Mouse (Mus musculus): ENCODE measurements around the gene Gls2. TPM values are rescaled to one million over a fixed set of nuclear protein-coding genes. Genes with fewer than 3 reads are reported as not detected.

Gls2 gene
- 1 to 10 TPM; 3.1 to 3.2 TPM for polyA plus RNA-seq (2012; fragmentation: generic; extraction: Trizol)

GRCm38 (mm10) chr10:128194024-128194550 lies at the start of gene Gls2:
TSS of gene Gls2 (plus strand) at chr10:128194457.

GRCm38 (mm10) chr10:128179989-128180388 lies 14.3 kb upstream of the Gls2 start, which contains the start of gene Rbms2:
TSS of gene Rbms2 (minus strand) at chr10:128180297.

DNA sequence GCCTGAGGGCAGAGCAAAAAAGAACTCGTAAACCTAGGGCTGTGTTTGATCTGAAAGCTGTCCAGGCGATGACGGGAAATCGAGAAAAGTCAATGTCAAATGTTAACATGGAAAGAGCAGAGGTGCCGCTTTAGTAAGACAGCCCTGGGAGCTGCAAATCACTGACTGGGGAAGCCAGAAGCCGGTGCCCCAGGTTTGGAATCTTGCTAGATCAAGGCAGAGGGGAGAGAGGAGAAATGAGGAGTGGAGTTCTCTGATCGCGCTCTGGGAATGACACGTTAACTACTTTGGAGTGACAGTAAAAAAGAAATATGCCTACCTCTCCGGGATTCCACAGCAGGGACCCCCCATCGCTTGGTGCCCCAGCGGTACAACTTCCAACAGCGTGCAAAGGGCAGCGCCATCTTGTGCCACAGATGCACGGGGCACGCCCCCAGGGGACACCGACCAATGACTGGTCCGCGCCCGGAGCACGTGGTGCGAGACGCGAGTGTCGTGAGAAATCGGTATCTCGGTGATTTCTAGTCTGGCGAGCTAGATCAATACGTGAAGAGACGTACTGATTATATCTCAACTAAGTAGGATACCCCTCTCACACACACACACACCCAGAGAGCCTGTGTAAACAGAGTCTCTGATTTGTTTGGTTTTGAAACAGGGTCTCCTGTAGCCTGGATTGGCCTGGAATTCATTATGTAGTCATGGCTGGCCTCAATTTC lies 17.3 kb downstream of the Gls2 start, which contains the start of gene Spryd4:
Gene Spryd4, minus strand, starts transcription at position 418 of the 719 bp plus-strand sequence.

DNA sequence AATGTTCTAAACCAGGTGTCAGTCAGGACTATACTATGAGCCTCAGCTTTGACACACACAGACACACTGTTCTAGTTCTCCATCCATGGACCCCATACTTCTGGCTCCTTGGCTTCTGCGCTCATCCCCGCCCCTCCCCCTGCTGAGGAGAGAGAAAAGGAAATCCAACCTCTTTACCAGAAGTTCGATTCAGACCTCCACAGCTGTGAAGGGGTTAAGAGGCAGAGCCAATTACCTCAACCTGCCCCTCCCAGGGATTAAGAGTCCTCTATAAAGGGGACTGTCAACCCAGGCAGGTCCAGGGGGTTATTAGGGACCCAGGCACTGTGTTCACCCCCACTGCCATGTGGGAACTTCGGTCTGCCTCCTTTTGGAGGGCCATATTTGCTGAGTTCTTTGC lies 31.3 kb downstream of the Gls2 start, which contains the start of gene Mip:
Gene Mip, plus strand, starts transcription at position 301 of the 400 bp plus-strand sequence.

DNA sequence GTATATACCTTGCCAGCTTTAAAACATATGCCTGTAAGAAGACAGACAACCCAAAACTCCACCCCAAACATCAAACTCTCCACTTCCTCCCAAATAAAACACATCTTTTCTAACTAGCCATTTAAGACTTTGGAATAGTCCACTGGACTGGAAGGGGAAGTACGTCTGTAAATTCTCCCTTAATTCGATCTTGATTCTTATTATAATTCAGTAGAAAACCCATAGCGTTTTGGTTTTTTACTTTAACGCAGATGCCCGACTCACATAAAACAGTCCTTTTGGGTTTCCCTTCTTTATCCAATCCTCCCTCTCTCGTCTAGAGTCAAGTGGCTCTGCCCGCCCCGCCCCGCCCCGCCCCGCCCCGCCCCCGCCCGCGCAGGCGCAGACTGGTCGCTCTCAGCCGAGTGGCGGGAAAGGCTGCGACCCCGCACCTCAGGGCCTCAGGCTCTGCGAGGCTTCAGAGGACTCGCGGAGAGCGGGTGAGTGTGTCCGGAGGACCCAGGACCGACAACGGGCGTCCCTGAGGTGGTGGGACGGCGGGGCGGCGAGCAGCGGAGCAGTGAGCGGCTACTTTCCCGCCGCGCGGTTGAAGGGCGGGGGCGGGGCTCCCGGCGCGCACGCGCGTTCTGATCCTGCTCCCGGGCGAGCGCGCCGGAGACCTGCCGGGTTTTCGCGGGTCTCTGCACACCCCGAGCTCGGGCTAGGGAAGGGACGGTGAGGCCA lies 37.6 kb downstream of the Gls2 start, which contains the start of gene Timeless:
Gene Timeless, plus strand, starts transcription at position 369 of the 723 bp plus-strand sequence.

DNA sequence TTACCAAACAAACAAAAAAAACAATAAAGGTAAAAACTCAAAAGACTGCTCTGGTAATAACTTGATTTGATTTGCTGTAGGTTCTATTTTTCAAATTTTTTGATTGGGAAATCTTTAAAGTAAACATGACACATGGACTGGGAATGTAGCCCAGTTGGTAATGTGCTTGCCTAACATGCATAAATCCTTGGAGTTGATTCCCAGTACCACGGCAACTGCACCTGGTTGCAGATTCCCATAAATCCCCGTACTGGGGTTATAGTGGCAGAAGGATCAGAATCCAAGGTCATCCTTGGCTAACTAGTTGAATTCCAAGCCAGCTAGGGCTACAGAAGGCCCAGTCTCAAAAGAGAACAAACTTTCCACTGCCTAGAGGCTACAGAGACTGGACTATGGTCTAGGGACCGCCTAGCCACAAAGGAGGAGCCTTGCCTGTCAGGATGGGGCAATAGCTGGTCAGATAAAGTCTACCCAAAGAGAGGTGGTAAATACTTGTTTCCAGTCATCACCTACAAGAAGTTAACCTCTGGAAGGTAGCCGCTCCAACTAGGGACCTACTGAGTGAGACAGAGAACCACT lies 59.5 kb downstream of the Gls2 start, which contains the start of gene Apon:
Gene Apon, plus strand, starts transcription at position 420 of the 579 bp plus-strand sequence.

Other genes with a start within 250 kb of the Gls2 start
- not detected for gene Hsd17b6, start 186.8 kb upstream of the Gls2 start, polyA plus RNA-seq (2012; fragmentation: generic; extraction: Trizol)
- 10 to 100 TPM in 1 of 2 experiments, 1 to 10 TPM in 1; 6.8 to 30.2 TPM for gene Prim1, start 179.3 kb upstream of the Gls2 start, polyA plus RNA-seq (2012; fragmentation: generic; extraction: Trizol)
- gene Naca, start 158.9 kb upstream of the Gls2 start, polyA plus RNA-seq (2012; fragmentation: generic; extraction: Trizol) = 100 to 1,000 TPM; 209 to 827 TPM
- 10 to 100 TPM; 17.0 to 55.7 TPM for gene Ptges3, start 135.5 kb upstream of the Gls2 start, polyA plus RNA-seq (2012; fragmentation: generic; extraction: Trizol)
- 1,000 to 10,000 TPM; 2,355 to 2,584 TPM for gene Atp5b, start 111.2 kb upstream of the Gls2 start, polyA plus RNA-seq (2012; fragmentation: generic; extraction: Trizol)
- 1 to 10 TPM in 1 of 2 experiments, under 1 TPM in 1; 0.94 to 8.9 TPM for gene Baz2a, start 102.9 kb upstream of the Gls2 start, polyA plus RNA-seq (2012; fragmentation: generic; extraction: Trizol)
- 100 to 1,000 TPM in 1 of 2 experiments, 10 to 100 TPM in 1; 52.3 to 119 TPM for gene Rbms2, start 14.2 kb upstream of the Gls2 start, polyA plus RNA-seq (2012; fragmentation: generic; extraction: Trizol)
- 10 to 100 TPM in 1 of 2 experiments, 1 to 10 TPM in 1; 6.2 to 11.1 TPM for gene Spryd4, start 17.4 kb downstream of the Gls2 start, polyA plus RNA-seq (2012; fragmentation: generic; extraction: Trizol)
- not detected for gene Mip, start 31.4 kb downstream of the Gls2 start, polyA plus RNA-seq (2012; fragmentation: generic; extraction: Trizol)
- 10 to 100 TPM in 1 of 2 experiments, 1 to 10 TPM in 1; 7.9 to 10.5 TPM for gene Timeless, start 37.6 kb downstream of the Gls2 start, polyA plus RNA-seq (2012; fragmentation: generic; extraction: Trizol)
- under 1 TPM; 0.15 to 0.21 TPM for gene Apon, start 59.6 kb downstream of the Gls2 start, polyA plus RNA-seq (2012; fragmentation: generic; extraction: Trizol)
- gene Apof, start 74.2 kb downstream of the Gls2 start, polyA plus RNA-seq (2012; fragmentation: generic; extraction: Trizol) = not detected
- gene Stat2, start 76.1 kb downstream of the Gls2 start, polyA plus RNA-seq (2012; fragmentation: generic; extraction: Trizol) = 10 to 100 TPM in 1 of 2 experiments, 1 to 10 TPM in 1; 1.4 to 16.2 TPM
- gene Il23a, start 104.3 kb downstream of the Gls2 start, polyA plus RNA-seq (2012; fragmentation: generic; extraction: Trizol) = not detected
- 10 to 100 TPM in 1 of 2 experiments, 1 to 10 TPM in 1; 1.8 to 14.3 TPM for gene Pan2, start 108.9 kb downstream of the Gls2 start, polyA plus RNA-seq (2012; fragmentation: generic; extraction: Trizol)
- 100 to 1,000 TPM in 1 of 2 experiments, 10 to 100 TPM in 1; 94.1 to 341 TPM for gene Cnpy2, start 128.0 kb downstream of the Gls2 start, polyA plus RNA-seq (2012; fragmentation: generic; extraction: Trizol)
- gene Cs, start 143.3 kb downstream of the Gls2 start, polyA plus RNA-seq (2012; fragmentation: generic; extraction: Trizol) = 100 to 1,000 TPM; 126 to 134 TPM
- 10 to 100 TPM; 14.3 to 38.1 TPM for gene Coq10a, start 174.5 kb downstream of the Gls2 start, polyA plus RNA-seq (2012; fragmentation: generic; extraction: Trizol)
- gene Ankrd52, start 182.7 kb downstream of the Gls2 start, polyA plus RNA-seq (2012; fragmentation: generic; extraction: Trizol) = 10 to 100 TPM in 1 of 2 experiments, 1 to 10 TPM in 1; 3.8 to 14.4 TPM
- under 1 TPM in 1 of 2 experiments, not detected in 1; 0.08 TPM for gene Slc39a5, start 206.8 kb downstream of the Gls2 start, polyA plus RNA-seq (2012; fragmentation: generic; extraction: Trizol)
- gene Nabp2, start 217.0 kb downstream of the Gls2 start, polyA plus RNA-seq (2012; fragmentation: generic; extraction: Trizol) = 100 to 1,000 TPM; 126 to 174 TPM
- gene Rnf41, start 217.2 kb downstream of the Gls2 start, polyA plus RNA-seq (2012; fragmentation: generic; extraction: Trizol) = 10 to 100 TPM; 15.9 to 29.8 TPM

All from C3H10T1/2 (cell line).